Mouse (Mus musculus) gastrocnemius, postnatal 10 days (tissue): ENCODE results near the gene Prss41. TPM values are rescaled to one million over a fixed set of nuclear protein-coding genes. Genes with fewer than 3 reads are reported as not detected.
A peak's percentile ranks its signal among the peaks of the same experiment; 100 is the strongest.

ENCODE experiments used
- DNase-seq: peaks from one replicate; pipeline ENCODE4 v3.0.0; 2021; ENCODE audit warnings: mixed read lengths
- total RNA-seq, 2 experiments: library from RNA; stranded (reverse); gene quantifications; 2 replicates each; pipeline ENCODE4 v1.2.3; 2021

The Prss41 gene
- total RNA-seq, 2 experiments from 2014 or later = not detected

DNA sequence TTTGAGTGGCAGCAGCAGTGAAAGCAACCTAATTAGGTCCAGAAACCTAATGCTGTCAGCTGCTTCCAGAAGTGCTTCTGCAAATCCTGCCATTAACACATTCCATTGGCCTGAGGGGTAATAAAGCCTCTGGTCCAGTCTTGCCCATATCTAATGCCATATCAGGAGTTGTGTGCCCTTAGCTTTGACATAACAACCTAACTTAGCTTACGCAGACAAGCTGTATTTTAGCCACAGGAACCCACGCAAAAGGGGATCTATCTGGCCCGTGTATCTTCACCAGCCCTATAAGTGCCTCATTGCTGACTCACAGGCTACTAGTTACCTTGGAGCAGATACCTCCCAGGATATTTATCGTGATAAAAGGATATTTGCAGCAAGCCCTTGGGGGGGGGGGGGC is 18.4 kb downstream of the Prss41 start:
- no peak for DNase-seq

DNA sequence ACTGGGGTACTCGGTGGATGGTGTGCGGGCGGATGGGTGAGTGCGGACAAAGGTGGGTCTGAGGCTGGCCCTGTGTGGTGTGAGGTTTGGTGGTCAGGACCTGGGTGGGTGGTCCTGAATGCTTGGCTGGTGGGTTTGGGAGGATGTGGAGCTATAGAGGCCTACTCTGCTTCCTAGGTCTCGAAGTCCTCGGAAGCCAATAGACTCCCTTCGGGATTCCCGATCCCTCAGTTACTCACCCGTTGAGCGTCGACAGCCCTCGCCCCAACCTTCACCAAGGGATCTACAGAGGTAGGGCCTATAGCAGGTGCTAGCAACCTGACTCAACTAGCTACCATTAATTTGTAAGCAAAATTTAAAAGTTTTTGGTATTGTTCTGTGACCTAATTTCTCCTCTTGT is 20.4 kb downstream of the Prss41 start:
- DNase-seq = no peak

DNA sequence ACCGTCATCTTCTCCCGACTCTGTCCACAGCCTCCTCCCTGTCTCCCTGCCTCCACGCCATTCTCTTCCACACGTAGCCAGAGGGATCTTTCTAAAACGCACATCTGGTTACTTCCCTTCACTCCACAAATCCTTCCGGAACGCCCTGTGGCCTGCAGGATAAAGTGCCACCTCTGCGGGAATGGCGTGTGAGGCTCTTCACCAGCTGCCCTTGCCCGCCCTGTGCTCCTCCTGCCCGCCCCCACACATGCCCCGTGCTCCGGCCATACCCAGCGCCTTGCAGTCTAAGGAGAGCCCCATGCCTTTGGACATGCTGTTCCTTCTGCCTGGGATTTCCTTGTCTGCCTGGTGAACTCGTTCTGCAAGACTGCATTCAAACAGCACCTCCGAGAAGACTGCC is 21.0 kb downstream of the Prss41 start:
- no peak for DNase-seq

DNA sequence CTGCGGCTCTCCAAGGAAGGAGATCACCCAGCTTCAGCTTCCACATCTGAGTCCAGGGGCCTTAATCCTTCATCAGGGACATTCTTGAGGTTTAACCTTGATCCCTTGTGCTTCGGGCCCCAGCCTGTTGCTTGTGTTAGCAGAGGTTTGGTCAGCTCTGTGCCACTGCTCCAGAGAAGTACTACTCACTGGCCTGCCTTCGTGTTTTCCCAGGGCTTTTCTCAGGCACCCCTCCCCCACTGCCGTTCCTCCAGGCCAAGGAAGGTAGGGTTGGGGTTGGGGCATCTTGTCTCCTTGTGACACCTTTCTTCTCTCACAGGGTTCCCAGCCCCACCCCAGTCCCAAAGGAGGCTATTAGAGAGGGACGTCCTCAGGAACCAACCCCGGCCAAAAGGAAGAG is 21.9 kb downstream of the Prss41 start:
- DNase-seq = no peak

DNA sequence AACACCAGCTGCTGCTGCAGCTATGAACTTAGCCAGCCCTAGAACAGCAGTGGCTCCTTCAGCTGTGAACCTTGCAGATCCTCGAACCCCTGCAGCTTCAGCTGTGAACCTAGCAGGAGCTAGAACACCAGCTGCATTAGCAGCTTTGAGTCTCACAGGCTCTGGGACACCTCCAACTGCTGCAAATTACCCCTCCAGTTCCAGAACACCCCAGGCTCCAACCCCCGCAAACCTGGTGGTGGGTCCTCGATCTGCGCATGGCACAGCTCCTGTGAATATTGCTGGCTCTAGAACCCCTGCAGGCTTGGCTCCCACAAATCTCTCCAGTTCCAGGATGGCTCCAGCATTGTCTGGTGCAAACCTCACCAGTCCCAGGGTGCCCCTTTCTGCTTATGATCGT is 23.2 kb downstream of the Prss41 start:
- no peak for DNase-seq

DNA sequence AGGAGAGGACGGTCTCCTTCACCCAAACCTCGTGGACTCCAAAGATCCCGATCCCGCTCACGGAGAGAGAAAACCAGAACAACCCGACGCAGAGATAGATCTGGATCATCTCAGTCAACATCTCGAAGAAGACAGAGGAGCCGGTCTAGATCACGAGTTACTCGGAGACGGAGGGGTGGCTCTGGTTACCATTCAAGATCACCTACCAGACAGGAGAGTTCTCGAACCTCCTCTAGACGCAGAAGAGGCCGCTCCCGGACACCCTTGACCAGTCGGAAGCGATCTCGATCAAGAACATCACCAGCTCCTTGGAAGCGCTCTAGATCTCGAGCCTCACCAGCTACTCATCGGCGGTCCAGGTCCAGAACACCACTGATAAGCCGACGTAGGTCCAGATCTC is 24.7 kb downstream of the Prss41 start:
- DNase-seq = no peak

DNA sequence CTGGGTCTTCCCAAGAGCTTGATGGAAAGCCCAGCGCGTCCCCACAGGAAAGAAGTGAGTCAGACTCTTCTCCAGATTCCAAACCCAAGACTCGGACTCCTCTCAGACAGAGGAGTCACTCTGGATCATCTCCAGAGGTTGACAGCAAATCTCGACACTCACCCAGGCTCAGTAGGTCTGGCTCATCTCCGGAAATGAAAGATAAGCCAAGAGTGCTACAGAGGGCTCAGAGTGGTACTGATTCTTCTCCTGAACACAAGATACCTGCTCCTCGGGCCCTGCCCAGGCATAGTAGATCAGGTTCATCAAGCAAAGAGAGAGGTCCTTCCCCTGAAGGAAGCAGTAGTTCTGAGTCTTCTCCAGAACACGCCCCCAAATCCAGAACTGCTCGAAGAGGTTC is 25.4 kb downstream of the Prss41 start:
- DNase-seq = no peak

DNA sequence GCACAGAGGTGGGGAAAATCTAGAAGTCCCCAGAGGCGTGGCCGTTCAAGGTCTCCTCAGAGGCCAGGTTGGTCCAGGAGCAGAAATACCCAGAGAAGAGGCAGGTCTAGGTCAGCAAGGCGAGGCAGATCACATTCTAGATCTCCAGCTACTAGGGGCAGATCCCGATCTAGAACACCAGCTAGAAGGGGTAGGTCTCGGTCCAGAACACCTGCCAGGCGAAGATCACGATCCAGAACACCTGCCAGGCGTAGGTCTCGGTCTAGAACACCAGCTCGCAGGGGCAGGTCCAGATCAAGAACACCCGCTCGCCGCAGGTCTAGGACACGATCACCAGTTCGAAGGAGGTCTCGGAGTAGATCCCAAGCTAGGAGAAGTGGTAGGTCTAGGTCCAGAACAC is 28.3 kb downstream of the Prss41 start:
- DNase-seq = no peak

DNA sequence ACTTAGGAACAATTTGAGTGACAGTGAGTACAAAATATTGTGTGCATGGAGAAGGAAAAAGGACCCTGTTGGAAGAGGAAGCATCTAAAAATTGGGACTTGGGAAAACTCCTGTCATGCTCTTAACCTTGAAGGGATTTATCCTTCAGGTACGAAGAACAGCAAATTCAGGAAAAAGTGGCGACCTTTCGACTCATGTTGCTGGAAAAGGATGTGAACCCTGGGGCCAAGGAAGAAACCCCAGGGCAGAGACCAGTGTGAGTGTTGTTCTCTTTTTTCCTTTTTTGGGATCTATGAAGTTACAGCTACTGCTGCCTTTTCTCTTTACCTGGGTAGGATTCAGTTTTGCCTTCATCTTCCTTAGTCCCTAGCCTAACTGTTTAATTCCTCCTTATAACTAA is 36.1 kb downstream of the Prss41 start:
- DNase-seq = no peak

DNA sequence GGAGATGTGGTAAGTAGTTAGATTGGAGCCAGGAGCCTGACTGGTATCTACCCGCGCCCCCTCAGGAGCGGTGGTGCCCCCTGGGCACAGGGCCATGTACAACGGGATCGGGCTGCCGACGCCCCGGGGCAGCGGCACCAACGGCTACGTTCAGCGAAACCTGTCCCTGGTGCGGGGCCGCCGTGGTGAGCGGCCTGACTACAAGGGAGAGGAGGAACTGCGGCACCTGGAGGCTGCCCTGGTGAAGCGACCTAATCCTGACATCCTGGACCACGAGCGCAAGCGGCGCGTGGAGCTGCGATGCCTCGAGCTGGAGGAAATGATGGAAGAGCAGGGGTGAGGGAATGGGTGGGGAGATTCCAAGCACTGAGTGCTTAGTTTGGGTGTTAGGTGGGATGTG is 37.1 kb downstream of the Prss41 start:
- DNase-seq = peak; percentile 20

DNA sequence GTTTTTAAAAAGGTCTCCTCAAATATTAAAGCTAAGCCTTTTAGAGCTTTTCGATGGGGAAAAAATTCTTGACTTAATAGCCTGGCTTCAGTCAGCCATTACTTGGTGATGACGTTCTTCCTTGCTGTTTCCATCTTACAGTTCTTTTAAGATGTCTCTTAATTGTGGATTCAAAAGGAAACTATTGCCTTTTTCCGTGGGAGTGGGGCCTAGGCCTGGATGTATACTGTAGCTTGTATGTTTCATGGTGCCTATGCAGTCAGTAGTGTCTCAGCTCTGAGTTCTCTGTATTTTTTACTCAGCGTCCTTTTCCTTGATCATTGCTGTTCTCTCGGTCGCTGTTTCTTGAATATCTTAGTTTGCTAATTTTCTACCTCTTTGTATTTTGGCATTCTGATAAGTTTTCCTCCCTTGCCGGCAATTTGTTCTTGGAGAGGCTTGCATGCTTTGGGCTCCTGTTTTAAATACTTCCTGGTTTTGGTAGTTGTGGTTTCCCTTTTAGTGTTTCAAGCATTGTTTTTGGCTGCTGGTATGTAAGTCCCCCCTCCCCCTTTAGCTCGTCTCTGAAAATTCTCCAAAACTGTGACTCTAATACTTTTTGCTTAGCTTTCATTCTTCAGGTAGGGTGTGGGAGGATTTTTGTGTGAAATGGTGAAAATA is 39.4 kb downstream of the Prss41 start:
- DNase-seq = no peak

DNA sequence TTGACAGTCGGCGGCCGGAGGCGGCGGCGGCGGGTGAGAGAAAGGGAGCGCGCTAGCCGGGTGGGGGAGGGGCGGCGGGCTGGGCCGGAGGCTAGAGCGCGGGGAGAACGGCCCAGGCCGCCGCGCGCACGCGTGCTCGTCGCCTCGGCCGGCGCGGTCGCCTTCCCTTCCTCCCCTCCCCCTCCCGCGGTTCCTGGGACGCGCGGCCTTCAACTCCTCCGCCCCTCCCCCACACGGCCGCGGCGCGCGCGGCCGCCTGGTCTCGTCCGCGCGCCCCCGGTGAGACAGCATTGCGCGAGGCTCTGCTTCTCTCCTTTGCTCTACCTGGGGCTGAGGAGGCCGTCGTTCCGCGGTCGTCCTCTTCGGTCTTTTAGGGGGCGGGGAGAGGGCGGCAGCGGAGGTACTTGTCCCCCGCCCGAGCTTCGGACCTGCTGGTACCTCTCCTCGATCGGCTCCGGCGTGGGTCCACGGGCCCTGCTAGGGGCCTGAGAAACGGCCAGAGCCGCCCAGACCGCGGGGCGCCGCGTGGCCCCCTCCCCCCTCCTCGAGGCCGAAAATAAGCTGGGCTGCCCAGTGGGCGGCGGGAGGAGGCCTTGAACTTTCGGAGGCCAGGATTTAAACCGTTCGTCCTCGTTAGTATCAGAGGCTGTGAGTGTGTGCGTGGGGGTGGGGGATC is 40.5 kb downstream of the Prss41 start:
- DNase-seq = peak; percentile 86

DNA sequence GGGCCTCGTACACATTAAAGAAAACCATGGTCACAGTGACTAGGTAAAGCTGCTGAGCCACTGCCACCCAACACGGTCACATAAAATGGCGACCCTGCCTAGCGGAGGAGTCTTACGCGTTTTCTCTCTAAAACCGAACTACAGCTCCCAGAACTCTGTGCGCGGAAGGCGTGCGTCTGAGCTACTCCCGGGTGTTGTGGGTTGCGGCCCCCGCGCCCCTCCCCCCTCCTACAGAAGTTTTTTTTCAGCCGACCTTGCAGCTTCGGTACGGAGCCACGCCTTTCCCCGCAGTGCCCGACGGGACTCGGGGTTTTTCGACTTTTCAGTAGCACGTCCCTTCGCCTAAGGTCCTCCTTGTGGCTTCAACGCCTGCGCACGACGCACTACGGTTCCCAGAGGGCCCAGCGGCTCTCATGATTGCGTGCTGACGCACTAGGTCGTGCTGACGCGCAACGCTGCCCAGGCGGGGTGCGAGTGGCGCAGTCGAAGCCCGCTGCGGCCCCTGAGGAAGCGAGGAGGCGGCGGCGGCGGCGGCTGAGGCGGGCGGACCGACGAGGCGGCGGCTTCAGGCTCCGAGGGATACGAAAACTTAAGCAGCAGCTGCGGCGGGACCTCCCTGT is 41.1 kb downstream of the Prss41 start:
- DNase-seq = peak; percentile 93

DNA sequence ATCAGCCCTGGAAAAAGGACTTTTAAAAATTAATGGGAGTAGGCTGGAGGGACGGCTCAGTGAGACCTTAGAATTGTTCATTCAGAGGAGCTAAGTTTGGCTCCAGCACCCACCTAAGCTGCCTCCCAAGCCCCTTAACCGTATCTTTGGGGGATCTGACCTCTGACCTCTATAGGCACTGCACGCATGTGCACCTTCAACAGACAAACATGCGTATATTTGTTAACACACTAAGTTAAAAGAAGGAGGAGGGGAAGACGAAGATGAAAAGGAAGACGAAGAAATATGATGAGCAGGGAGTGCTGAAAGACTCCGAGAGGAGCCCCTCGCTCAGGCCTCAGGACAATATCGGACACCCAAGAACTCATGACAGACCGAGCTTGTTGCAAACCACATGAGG is 42.3 kb downstream of the Prss41 start:
- no peak for DNase-seq

DNA sequence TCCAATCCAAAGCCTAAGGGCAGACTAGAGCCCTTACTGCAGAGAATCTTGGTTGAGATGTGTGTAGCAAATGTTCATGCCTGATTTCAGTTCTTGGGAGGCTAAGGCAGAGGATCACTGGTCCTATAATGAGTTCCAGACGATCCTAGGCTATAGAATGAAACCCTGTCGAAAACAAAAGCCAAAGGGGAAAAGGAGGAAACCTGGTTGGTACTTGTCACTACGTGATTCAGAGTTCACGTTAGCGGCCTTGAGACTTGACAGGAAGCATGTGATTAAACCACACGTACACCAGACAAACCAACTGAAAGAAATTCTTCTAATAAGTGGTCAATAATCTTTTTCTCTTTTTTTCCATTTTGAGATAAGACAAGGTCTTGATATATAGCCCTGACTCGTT is 46.7 kb downstream of the Prss41 start:
- no peak for DNase-seq

DNA sequence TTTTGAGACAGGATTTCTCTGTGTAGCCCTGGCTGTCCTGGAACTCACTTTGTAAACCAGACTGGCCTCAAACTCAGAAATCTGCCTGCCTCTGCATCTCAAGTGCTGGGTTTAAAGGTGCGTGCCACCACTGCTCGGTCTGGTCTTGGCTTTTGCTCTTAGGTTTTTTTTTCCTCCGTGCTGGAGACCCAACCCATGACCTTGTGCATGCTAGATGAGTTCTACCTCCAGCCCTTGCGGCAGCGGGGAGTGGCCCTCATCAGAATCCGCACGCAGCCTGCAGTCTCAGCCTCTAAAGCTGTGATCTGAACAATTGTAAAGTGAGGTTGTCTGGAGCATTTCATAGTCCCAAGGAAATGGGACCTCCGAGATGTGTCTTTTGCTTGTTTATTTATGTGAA is 48.6 kb downstream of the Prss41 start:
- DNase-seq = no peak

DNA sequence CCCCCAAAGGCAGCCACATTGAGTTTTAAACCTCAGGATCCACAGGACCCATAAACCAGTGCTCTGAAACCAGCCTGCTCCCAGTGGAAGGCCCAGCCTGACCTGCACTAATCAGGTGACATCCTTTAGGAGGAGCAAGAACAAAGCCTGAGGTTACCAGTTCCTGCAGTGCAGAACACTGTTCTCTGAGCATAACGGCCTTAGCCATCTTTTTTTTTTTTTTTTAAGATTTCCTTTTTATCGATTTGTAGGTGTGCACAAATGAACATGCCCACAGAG is 53.0 kb downstream of the Prss41 start:
- no peak for DNase-seq

DNA sequence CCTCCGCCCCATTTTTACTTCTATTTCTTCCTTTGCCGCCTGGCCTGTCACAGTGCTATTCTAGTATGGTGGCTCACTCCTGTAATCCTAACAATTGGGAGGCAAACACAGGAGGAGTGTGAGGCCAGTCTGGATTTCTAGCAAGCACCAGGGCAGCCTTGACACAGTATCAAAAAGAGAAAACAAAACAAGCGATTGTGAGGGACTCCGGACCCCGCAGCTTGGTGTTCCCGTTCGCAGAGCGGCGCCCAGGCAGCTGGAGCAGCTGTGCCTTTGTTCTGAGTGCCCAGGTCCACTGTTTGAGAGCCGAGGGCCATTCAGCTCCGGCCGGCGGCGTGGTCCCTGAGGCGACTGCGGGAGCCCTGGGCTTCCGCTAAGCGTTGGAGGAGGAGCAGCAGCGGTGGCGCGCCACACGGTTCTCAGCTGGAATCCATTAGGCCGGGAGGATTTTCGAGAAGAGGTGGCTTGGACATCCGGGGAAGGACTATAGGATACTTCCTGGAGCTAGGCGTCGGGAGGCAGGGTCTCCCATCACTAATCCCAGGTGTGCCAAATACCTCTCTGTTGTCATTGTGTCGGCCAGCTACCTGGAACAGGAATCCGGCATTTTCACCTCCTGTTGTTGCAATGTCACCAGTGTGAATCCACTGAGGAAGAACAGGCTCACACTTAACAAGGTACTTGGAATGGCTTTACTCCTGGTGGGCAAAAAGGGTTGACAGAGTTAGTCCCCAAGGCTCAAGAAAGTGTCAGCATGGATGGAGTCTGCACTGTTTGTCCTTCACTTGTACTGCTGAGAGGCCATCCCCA is 53.5 kb downstream of the Prss41 start, which contains the start of gene Srrm2:
TSS of gene Srrm2 (plus strand) at position 264 of the 810 bp plus-strand sequence.
- DNase-seq = peak; percentile 70

DNA sequence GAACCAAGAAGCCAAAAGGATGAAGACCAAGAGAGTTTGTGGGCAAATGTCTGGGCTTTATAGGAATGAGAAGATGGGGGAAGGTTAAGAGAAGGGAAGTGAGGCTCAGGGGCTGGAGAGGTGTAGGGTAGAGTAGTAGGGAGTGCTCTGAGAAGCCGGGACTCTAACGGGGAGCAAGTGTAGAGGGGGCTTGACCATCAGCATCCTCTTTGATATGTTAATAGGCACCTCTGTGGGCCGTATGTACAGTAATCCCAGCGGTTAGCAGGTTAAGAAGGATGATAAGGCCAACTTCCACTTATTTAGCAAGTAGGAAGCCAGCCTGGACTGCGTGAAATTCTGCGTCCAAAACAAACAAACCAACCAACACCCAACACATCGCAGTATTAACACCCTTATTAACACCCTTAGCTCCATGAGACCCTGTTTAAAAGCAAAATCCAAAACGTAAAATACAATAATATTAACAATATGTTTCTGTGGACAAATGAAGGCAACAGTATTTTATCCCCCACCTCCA is 54.2 kb downstream of the Prss41 start:
- DNase-seq = no peak

DNA sequence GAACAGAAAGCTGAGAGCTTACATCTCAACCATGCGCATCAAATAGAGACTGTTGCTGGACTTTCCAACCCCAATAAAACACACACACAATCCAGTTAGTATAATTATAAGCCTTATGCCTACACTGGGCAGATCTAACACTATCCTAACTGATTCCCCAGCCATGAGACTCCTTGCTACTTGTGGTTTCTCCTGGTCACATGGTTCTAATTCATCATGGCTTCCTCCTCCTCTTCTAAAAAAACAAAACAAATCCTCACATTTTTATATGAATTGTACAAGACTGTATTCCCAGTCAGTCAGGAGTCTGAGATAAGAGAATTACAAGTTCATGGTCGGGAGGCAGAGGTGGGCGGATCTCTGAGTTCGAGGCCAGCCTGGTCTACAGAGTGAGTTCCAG is 55.0 kb downstream of the Prss41 start:
- no peak for DNase-seq
